Mouse (Mus musculus): ENCODE measurements around the gene B4galt7.

- TF ChIP-seq CHD2 (IDR thresholded peaks at IDR 0.05; ENCODE audit: low read length) (no peak), E2F4 (IDR thresholded peaks at IDR 0.05; ENCODE audit: insufficient replicate concordance, low read depth, low read length) (no peak), MEF2A (IDR thresholded peaks at IDR 0.05; ENCODE audit: borderline replicate concordance, low read depth, low read length) (no peak), EP300 (IDR thresholded peaks at IDR 0.05; ENCODE audit: low read length) (no peak), ZNF384 (IDR thresholded peaks at IDR 0.05; ENCODE audit: low read depth, low read length) (no peak), POLR2A (IDR thresholded peaks at IDR 0.05; ENCODE audit: low read depth, low read length) (no peak), CTCF (conservative IDR thresholded peaks at IDR 0.05 in 1 of 2, IDR thresholded peaks at IDR 0.05 in 1 of 2; ENCODE audit: low read depth in 2 of 2, low read length in 2 of 2) (no peak), GABPA (IDR thresholded peaks at IDR 0.05; ENCODE audit: insufficient replicate concordance, low read depth, low read length) (no peak), MXI1 (IDR thresholded peaks at IDR 0.05; ENCODE audit: low read depth, low read length) (no peak), RAD21 (IDR thresholded peaks at IDR 0.05; ENCODE audit: low read depth, low read length) (no peak), NELFE (IDR thresholded peaks at IDR 0.05; ENCODE audit: low read depth, low read length) (no peak), USF1 (IDR thresholded peaks at IDR 0.05; ENCODE audit: low read depth, low read length) (no peak), SMC3 (IDR thresholded peaks at IDR 0.05; ENCODE audit: low read depth, low read length) (no peak)
Observed at GRCm38 (mm10) chr13:55557499-55557898, 42.2 kb upstream of the B4galt7 start.

All from CH12.LX (cell line).